Mouse (Mus musculus) WW6 (cell line): ENCODE results near the gene Selenot.

Experiments
- DNase-seq: peaks from one replicate; pipeline ENCODE4 v3.0.0-alpha.2; 2013; ENCODE audit warnings: low read depth, low spot score

Gene Selenot

DNA sequence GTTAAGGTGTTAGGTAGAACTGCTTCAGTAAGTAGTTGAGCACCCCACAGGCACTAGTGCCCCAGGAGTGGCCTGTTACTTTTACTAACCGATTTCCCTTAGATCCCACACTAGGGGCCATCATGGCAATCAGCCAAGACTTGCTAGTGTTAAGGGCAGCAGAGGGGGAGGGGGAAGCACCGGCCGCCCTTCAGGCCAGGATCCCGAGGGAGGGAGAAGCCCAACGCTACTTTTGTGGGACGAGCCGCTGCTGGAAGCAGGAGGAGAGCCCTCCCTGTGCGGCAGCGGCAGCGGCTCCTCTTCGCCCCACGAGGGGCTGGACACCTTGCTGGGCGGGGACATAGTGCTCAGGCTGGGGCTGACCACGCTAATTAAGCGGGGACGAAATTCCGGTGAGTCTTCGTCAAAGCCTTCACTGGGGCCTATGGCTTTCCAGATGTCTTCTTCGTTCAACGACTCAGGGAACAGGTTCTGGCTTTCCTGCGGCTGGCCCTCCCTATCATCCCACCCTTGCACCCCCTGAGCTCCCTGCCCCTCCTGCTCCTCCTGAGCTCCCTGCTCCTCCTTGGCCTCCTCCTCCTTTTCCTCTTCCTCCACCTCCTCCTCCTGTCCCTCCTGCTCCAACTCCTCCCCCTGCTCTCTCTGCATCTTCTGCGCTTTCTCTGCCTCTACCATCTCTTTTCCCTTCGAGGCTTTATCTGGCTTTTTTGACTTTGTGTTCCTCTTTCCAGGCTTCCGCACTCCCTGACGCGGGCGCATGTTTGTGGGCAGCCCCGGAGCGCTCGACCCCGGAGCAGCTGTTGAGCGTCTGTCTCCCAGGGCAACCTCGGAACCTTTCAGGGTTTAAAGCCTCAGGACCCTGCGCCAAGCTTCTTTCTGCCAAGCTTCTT, 60.2 kb downstream of the Selenot start, which contains the start of gene Erich6:
Erich6 (minus strand) TSS at position 802 of the 890 bp plus-strand sequence.
- no peak for DNase-seq
